Mouse (Mus musculus) lung, postnatal 0 days (tissue): ENCODE data around the gene 1700037C18Rik.

Source experiments
- CTCF ChIP-seq: IDR thresholded peaks from 2 replicates; pipeline ENCODE4 v1.5.1; 2016; ENCODE audit warnings: antibody characterized with exemption, mild to moderate bottlenecking
- EP300 ChIP-seq: IDR thresholded peaks from 2 replicates; pipeline ENCODE4 v1.6.1; 2016; ENCODE audit warnings: antibody characterized with exemption, mild to moderate bottlenecking, control low read depth

- TF ChIP-seq CTCF (no peak), EP300 (no peak)
These were observed 16.7 kb downstream of the 1700037C18Rik start for GRCm38 (mm10) chr16:3891621-3892295.
